In the genomic region with DNA sequence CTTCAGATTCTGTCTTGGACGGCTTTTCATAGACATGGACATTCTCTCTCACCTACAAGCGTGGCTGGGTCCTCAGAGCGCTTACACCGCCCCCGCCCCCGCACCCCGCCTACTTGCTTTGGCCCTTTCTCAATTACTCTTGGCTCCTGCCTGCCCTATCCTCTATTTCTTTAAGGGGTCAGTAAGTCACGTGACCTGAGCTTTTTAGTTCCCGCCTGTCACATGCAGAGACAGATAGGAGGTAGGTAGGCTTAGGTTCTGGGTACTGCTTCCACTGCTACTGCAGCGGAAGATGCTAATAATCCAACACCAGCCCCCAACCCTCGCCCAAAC, we compare ENCODE assay signal across 8 mouse cellular contexts. TPM values are rescaled to one million over a fixed set of nuclear protein-coding genes. Genes with fewer than 3 reads are reported as not detected.
DNase-seq lines count a peak whose midpoint lies in the region; ATAC-seq and TF ChIP-seq lines count a peak whose summit lies in the region.

No protein-coding gene starts in this region.

- peak overlapping the region; percentile 96 for H3K4me2 ChIP-seq in forebrain, embryonic 12.5 days
- peak overlapping the region; percentile 88 for H3K4me2 ChIP-seq in liver, embryonic 13.5 days

- no peaks in the 10 kb centered on the region for H3K9me3 ChIP-seq in forebrain, embryonic 12.5 days
- 0 out of 2 replicates have a peak, but pooled peaks cover 3% of the 10 kb centered on the region for H3K9me3 ChIP-seq in liver, embryonic 13.5 days (replicated peaks)

- H3K27me3 ChIP-seq in cerebellum, adult 2 months (ENCODE audit: control insufficient read depth, insufficient read depth, low read length), result no peaks in the 10 kb centered on the region
- H3K27me3 ChIP-seq in C2C12 (ENCODE audit: control insufficient read depth, insufficient read depth, insufficient read length), result peaks cover 10% of the 10 kb centered on the region
- H3K27me3 ChIP-seq in forebrain, embryonic 12.5 days, result peaks cover 6% of the 10 kb centered on the region; the same call in 1 of the 2 replicates
- 0 out of 2 replicates have a peak, but pooled peaks cover 8% of the 10 kb centered on the region for H3K27me3 ChIP-seq in liver, embryonic 13.5 days

- H3K9ac ChIP-seq in forebrain, embryonic 12.5 days, result no peak overlapping the region
- peak overlapping the region; percentile 99 for H3K9ac ChIP-seq in liver, embryonic 13.5 days

- peaks cover 9% of the 10 kb centered on the region for H3K4me1 ChIP-seq in cerebellum, adult 2 months (ENCODE audit: control insufficient read depth, insufficient read depth, low read length)
- peaks cover 31% of the 10 kb centered on the region for H3K4me1 ChIP-seq in forebrain, embryonic 12.5 days
- peaks cover 71% of the 10 kb centered on the region for H3K4me1 ChIP-seq in liver, embryonic 13.5 days (replicated peaks)

- H3ac ChIP-seq in C2C12 (ENCODE audit: control insufficient read depth, insufficient read length, low read depth), result no peak overlapping the region

- no peak for TF ChIP-seq CTCF in cerebellum, adult 2 months (IDR thresholded peaks at IDR 0.05; ENCODE audit: borderline replicate concordance, insufficient read depth, low read depth, low read length)
- TF ChIP-seq CTCF in C2C12 (IDR thresholded peaks at IDR 0.05; ENCODE audit: control insufficient read depth, insufficient read depth, insufficient read length), result no peak

- WGBS in cerebellum, adult 2 months, result 7% methylated on average over 11 of the region's 11 CpGs
- WGBS in forebrain, embryonic 12.5 days, result 7% methylated on average over 11 of the region's 11 CpGs
- WGBS in liver, embryonic 13.5 days (ENCODE audit: insufficient replicate concordance), result 9% methylated on average over 11 of the region's 11 CpGs

- peak overlapping the region; percentile 93 for H3K4me3 ChIP-seq in cerebellum, adult 2 months (replicated peaks; ENCODE audit: insufficient read depth, low read depth, low read length)
- no peak overlapping the region for H3K4me3 ChIP-seq in C2C12 (ENCODE audit: insufficient read depth, poor library complexity, severe bottlenecking)
- peak overlapping the region; percentile 77 for H3K4me3 ChIP-seq in forebrain, embryonic 12.5 days (replicated peaks)
- peak overlapping the region; percentile 97 for H3K4me3 ChIP-seq in liver, embryonic 13.5 days (replicated peaks)

- no peaks in the 10 kb centered on the region for H3K79me2 ChIP-seq in C2C12 (ENCODE audit: control insufficient read depth, insufficient read depth)

- DNase-seq in cerebellum, adult 2 months, result peak in 1 of 2 experiments; percentile 55
- DNase-seq in cerebellum, postnatal 4 days (ENCODE audit: low spot score in 2 of 2), result no peak
- DNase-seq in liver, embryonic 13.5 days, result peak; percentile 33
- DNase-seq in right cerebral cortex, postnatal 25 days, result no peak
- no peak for DNase-seq in ovary, postnatal 10 days (ENCODE audit: low spot score)

- peak overlapping the region; percentile 66 for H3K27ac ChIP-seq in cerebellum, adult 2 months (ENCODE audit: insufficient read depth, low read length)
- H3K27ac ChIP-seq in forebrain, embryonic 12.5 days, result peak overlapping the region; percentile 63; the same call in 1 of the 2 replicates
- peak overlapping the region; percentile 97 for H3K27ac ChIP-seq in liver, embryonic 13.5 days

- peaks cover 35% of the 10 kb centered on the region for H3K36me3 ChIP-seq in C2C12 (ENCODE audit: control insufficient read depth, insufficient read depth)
- peaks cover 27% of the 10 kb centered on the region for H3K36me3 ChIP-seq in forebrain, embryonic 12.5 days (replicated peaks)
- peaks cover 52% of the 10 kb centered on the region for H3K36me3 ChIP-seq in liver, embryonic 13.5 days

- peak; percentile 24; the same call in 1 of the 2 replicates for TF ChIP-seq POLR2A in cerebellum, adult 2 months (IDR thresholded peaks at IDR 0.05; ENCODE audit: borderline replicate concordance, insufficient read depth, low read length)

- no peak for ATAC-seq in forebrain, embryonic 12.5 days (ENCODE audit: low FRiP score)
- peak; percentile 37 for ATAC-seq in liver, embryonic 13.5 days (ENCODE audit: low read depth)
- ATAC-seq in granulocyte monocyte progenitor cell, adult 5-6 weeks (replicated peaks; ENCODE audit: poor library complexity, severe bottlenecking), result no peak

- H3K79me3 ChIP-seq in C2C12 (ENCODE audit: low read depth), result no peaks in the 10 kb centered on the region

TF ChIP-seq in C2C12, 6 proteins besides CTCF, POLR2A, EP300 and RAD21:
- TF ChIP-seq MAX (IDR thresholded peaks at IDR 0.05) (no peak), USF1 (IDR thresholded peaks at IDR 0.05; ENCODE audit: low read depth) (peak; percentile 9)

RNA-seq across cellular contexts. Expression of a gene that starts 0.5 kb away (rescaled TPM):
- polyA plus RNA-seq in cerebellum, adult 2 months (2012; rRNA removed), result 105 and 120 TPM in 2 replicates
- polyA plus RNA-seq in C2C12 (2012; fragmentation: generic; extraction: Trizol), result 0.21 TPM
- 10.1 and 12.4 TPM in 2 replicates for polyA plus RNA-seq in forebrain, embryonic 12.5 days (2016; fragmentation: Nextera tagmentation; extraction: Ambion mirVana)
- polyA plus RNA-seq in liver, embryonic 13.5 days (2015; fragmentation: Nextera tagmentation; extraction: Ambion mirVana), result 11.1 and 13.0 TPM in 2 replicates
- total RNA-seq in granulocyte monocyte progenitor cell, adult 5-6 weeks (2014; fragmentation: Nextera tagmentation), result 0.21 TPM in 1 of 2 replicates, not detected in the other
- not detected in 2 replicates for total RNA-seq in granulocyte monocyte progenitor cell, adult 5-6 weeks (2017)

RNA-seq across cellular contexts. Expression of a gene that starts 16.5 kb away (rescaled TPM):
- 35.8 and 36.0 TPM in 2 replicates for polyA plus RNA-seq in cerebellum, adult 2 months (2012; rRNA removed)
- polyA plus RNA-seq in C2C12 (2012; fragmentation: generic; extraction: Trizol), result 9.1 TPM
- 34.6 and 35.5 TPM in 2 replicates for polyA plus RNA-seq in forebrain, embryonic 12.5 days (2016; fragmentation: Nextera tagmentation; extraction: Ambion mirVana)
- 11.4 and 11.5 TPM in 2 replicates for polyA plus RNA-seq in liver, embryonic 13.5 days (2015; fragmentation: Nextera tagmentation; extraction: Ambion mirVana)
- 12.7 TPM in 2 replicates for total RNA-seq in granulocyte monocyte progenitor cell, adult 5-6 weeks (2014; fragmentation: Nextera tagmentation)
- 11.6 and 12.2 TPM in 2 replicates for total RNA-seq in granulocyte monocyte progenitor cell, adult 5-6 weeks (2017)

RNA-seq across cellular contexts. Expression of a gene that starts 20.5 kb away (rescaled TPM):
- polyA plus RNA-seq in cerebellum, adult 2 months (2012; rRNA removed), result 7.9 and 9.9 TPM in 2 replicates
- 3.4 TPM for polyA plus RNA-seq in C2C12 (2012; fragmentation: generic; extraction: Trizol)
- 4.6 and 5.2 TPM in 2 replicates for polyA plus RNA-seq in forebrain, embryonic 12.5 days (2016; fragmentation: Nextera tagmentation; extraction: Ambion mirVana)
- 3.2 and 3.8 TPM in 2 replicates for polyA plus RNA-seq in liver, embryonic 13.5 days (2015; fragmentation: Nextera tagmentation; extraction: Ambion mirVana)
- total RNA-seq in granulocyte monocyte progenitor cell, adult 5-6 weeks (2014; fragmentation: Nextera tagmentation), result 4.9 and 11.1 TPM in 2 replicates
- 7.3 and 8.4 TPM in 2 replicates for total RNA-seq in granulocyte monocyte progenitor cell, adult 5-6 weeks (2017)

RNA-seq across cellular contexts. Expression of a gene that starts 31.2 kb away (rescaled TPM):
- 112 and 113 TPM in 2 replicates for polyA plus RNA-seq in cerebellum, adult 2 months (2012; rRNA removed)
- 18.8 TPM for polyA plus RNA-seq in C2C12 (2012; fragmentation: generic; extraction: Trizol)
- 16.5 and 16.9 TPM in 2 replicates for polyA plus RNA-seq in forebrain, embryonic 12.5 days (2016; fragmentation: Nextera tagmentation; extraction: Ambion mirVana)
- polyA plus RNA-seq in liver, embryonic 13.5 days (2015; fragmentation: Nextera tagmentation; extraction: Ambion mirVana), result 6.4 and 8.2 TPM in 2 replicates
- total RNA-seq in granulocyte monocyte progenitor cell, adult 5-6 weeks (2014; fragmentation: Nextera tagmentation), result 8.3 and 17.5 TPM in 2 replicates
- 4.2 and 5.9 TPM in 2 replicates for total RNA-seq in granulocyte monocyte progenitor cell, adult 5-6 weeks (2017)

RNA-seq across cellular contexts. Expression of a gene that starts 36.9 kb away (rescaled TPM):
- 23.5 and 23.6 TPM in 2 replicates for polyA plus RNA-seq in cerebellum, adult 2 months (2012; rRNA removed)
- polyA plus RNA-seq in C2C12 (2012; fragmentation: generic; extraction: Trizol), result 34.0 TPM
- 38.9 and 39.3 TPM in 2 replicates for polyA plus RNA-seq in forebrain, embryonic 12.5 days (2016; fragmentation: Nextera tagmentation; extraction: Ambion mirVana)
- 20.7 and 23.0 TPM in 2 replicates for polyA plus RNA-seq in liver, embryonic 13.5 days (2015; fragmentation: Nextera tagmentation; extraction: Ambion mirVana)
- 41.0 and 48.8 TPM in 2 replicates for total RNA-seq in granulocyte monocyte progenitor cell, adult 5-6 weeks (2014; fragmentation: Nextera tagmentation)
- total RNA-seq in granulocyte monocyte progenitor cell, adult 5-6 weeks (2017), result 18.2 and 26.4 TPM in 2 replicates
